Mouse (Mus musculus) megakaryocyte, embryonic 14.5 days (primary cell): ENCODE results near the gene Wipf3.

ENCODE experiments used
- FLI1 ChIP-seq: IDR thresholded peaks from 2 replicates; pipeline ENCODE4 v1.6.1; 2012; ENCODE audit warnings: low read length, inconsistent platforms, mixed read lengths
- GATA1 ChIP-seq: IDR thresholded peaks from 3 replicates; pipeline ENCODE4 v1.6.1; 2012; ENCODE audit warnings: mixed read lengths, low read length, inconsistent platforms, borderline replicate concordance

DNA sequence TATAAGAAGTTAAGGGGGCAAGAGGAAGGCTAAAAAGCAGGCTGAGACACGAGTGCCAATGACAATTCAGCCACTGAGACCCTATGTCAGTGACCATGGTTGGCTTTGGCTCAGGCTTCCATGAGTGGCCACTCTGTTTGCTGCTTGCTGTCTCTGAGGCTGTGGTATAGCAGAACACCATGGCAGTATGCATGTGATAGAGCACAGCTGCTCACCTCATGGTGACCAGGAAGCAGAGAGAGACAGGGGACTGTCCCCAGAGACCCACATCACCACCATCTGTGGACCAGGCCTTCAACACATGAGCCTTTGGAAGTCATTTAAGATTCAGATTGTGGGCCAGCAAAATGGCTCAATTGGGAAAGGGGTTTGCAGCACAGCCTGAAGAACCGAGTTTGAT lies 114.2 kb downstream of the Wipf3 start:
- no peak for TF ChIP-seq GATA1
- no peak for TF ChIP-seq FLI1
